Mouse (Mus musculus): Measurements from ENCODE around the gene Zfp444.
"Not testable (repeated sequence)": the region's sequence is repeated elsewhere in the genome, so short reads cannot be mapped to it uniquely, and the experiment has no call there.

The Zfp444 gene

GRCm38 (mm10) chr7:6214691-6215090, 42.7 kb downstream of the Zfp444 start:
- DNase-seq (ENCODE audit: low spot score) = not testable (repeated sequence)

- DNase-seq (ENCODE audit: low spot score) = no peak
Observed at GRCm38 (mm10) chr7:6220147-6220546, 48.1 kb downstream of the Zfp444 start.

GRCm38 (mm10) chr7:6221978-6222377, 50.0 kb downstream of the Zfp444 start, which contains the start of gene Zscan5b:
Gene Zscan5b (plus strand): TSS chr7:6222278.
- no peak for DNase-seq (ENCODE audit: low spot score)

- peak; percentile 9 for DNase-seq (ENCODE audit: low spot score)
Observed at GRCm38 (mm10) chr7:6228491-6228890, 56.5 kb downstream of the Zfp444 start.

- no peak for DNase-seq (ENCODE audit: low spot score)
Observed at GRCm38 (mm10) chr7:6239787-6240186, 67.8 kb downstream of the Zfp444 start.

- peak; percentile 19 for DNase-seq (ENCODE audit: low spot score)
Observed at GRCm38 (mm10) chr7:6240841-6241425, 68.9 kb downstream of the Zfp444 start.

All from layer of hippocampus, adult 11-12 months (tissue).